Mouse (Mus musculus) bone marrow, adult 2 months (tissue): ENCODE measurements around the gene Luc7l3.

Source experiments
- CTCF ChIP-seq: fragments of 200-500 bp; IDR thresholded peaks from 2 replicates; pipeline ENCODE4 v1.5.1; 2011; ENCODE audit warnings: low read length, control low read depth; ENCODE audit not compliant: control insufficient read depth, insufficient read depth
- POLR2A ChIP-seq: fragments of 200-500 bp; IDR thresholded peaks from 2 replicates; pipeline ENCODE4 v1.6.1; 2011; ENCODE audit warnings: low read depth, mild to moderate bottlenecking, control low read depth, low read length, borderline replicate concordance; ENCODE audit not compliant: control insufficient read depth

DNA sequence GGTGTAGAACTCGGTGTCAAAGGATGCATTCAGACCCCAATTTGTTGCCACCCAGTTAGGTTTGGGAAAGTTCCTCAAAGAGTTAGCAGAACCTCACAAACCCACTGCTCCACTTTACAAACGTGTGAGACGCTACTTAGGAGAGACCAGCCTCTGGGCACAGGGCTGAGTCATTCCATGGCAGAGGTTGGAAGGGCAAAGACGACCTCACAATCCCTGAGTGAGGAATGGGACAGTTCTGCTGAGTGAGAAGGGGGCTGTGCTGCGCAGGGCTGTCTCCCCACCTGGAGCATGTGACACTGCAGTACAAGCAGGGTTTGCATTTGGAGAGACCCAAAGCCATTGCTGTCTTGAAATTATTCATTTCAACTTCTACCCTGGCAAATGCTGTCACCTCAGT lies 39.5 kb downstream of the Luc7l3 start:
- no peak for TF ChIP-seq POLR2A
- no peak for TF ChIP-seq CTCF
